ENCODE assay signal across 8 mouse cellular contexts in the genomic region with DNA sequence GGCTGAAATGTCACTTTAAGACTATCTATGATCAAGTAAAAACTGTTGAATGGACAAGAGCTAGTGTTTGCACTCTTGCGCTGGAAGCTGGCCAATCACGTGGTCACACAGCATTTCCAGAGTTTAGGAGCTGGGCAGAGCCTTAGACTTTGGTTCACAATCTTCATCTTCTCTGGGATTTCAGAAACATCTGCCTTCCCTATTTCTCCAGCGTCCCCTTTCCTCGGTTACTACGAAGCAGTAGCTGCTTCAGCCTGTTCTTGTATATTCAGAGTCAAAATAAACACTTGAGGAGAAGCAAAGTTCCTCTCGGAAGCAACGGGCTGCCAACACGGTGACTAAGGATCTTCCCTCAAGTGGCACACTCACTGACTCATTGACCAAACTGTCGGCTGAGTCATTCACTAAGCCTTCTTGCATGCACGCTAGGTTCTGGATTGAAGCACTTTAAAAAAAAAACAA. TPM values are rescaled to one million over a fixed set of nuclear protein-coding genes. Genes with fewer than 3 reads are reported as not detected.
DNase-seq lines count a peak whose midpoint lies in the region; TF ChIP-seq lines count a peak whose summit lies in the region.

No protein-coding gene starts in this region.

- H3K4me1 ChIP-seq in bone marrow, adult 2 months (ENCODE audit: control insufficient read depth, insufficient read depth, low read length), result peaks cover 4% of the 10 kb centered on the region; the same call in 1 of the 2 replicates
- H3K4me1 ChIP-seq in thymus, adult 2 months (replicated peaks; ENCODE audit: control insufficient read depth, insufficient read depth, low read length), result peaks cover 11% of the 10 kb centered on the region

- WGBS in bone marrow, adult 2 months, result 3% methylated on average over 10 of the region's 10 CpGs
- WGBS in macrophage (ENCODE audit: missing documents), result 5% methylated on average over 8 of the region's 10 CpGs
- 33% methylated on average over 10 of the region's 10 CpGs for WGBS in thymus, adult 2 months

- H3K4me3 ChIP-seq in bone marrow, adult 2 months (replicated peaks; ENCODE audit: control insufficient read depth, low read depth, low read length), result no peak overlapping the region
- peak overlapping the region; percentile 0; the same call in 1 of the 2 replicates for H3K4me3 ChIP-seq in macrophage (ENCODE audit: inconsistent target)
- no peak overlapping the region for H3K4me3 ChIP-seq in thymus, adult 2 months (ENCODE audit: control insufficient read depth, insufficient read depth, low read length)

- no peaks in the 10 kb centered on the region for H3K27me3 ChIP-seq in thymus, adult 2 months (ENCODE audit: control insufficient read depth, insufficient read depth, low read length)

- H3K79me2 ChIP-seq in macrophage (ENCODE audit: inconsistent target), result no peaks in the 10 kb centered on the region

- TF ChIP-seq CTCF in bone marrow, adult 2 months (IDR thresholded peaks at IDR 0.05; ENCODE audit: control insufficient read depth, insufficient read depth, low read length), result no peak
- no peak for TF ChIP-seq CTCF in thymus, adult 2 months (IDR thresholded peaks at IDR 0.05; ENCODE audit: borderline replicate concordance, control insufficient read depth, extremely low read depth, insufficient read depth, low read length, poor library complexity)

- H3K27ac ChIP-seq in bone marrow, adult 2 months (ENCODE audit: control insufficient read depth, insufficient read depth, low read depth, low read length, poor library complexity), result peak overlapping the region; percentile 36; the same call in 1 of the 2 replicates
- H3K27ac ChIP-seq in macrophage, result peak overlapping the region; percentile 91
- H3K27ac ChIP-seq in thymus, adult 2 months (ENCODE audit: control insufficient read depth, insufficient read depth, low read length), result no peak overlapping the region

- DNase-seq in MN1 (ENCODE audit: low spot score), result peak; percentile 80
- DNase-seq in heart, adult 9 months (ENCODE audit: low spot score in 2 of 2), result peak; percentile 61 to 74
- DNase-seq in kidney, postnatal 36 days, result peak; percentile 89 to 93
- peak; percentile 46 for DNase-seq in urinary bladder, adult 2 months (ENCODE audit: low spot score)
- DNase-seq in thymus, adult 2 months, result no peak
- DNase-seq in embryo, embryonic 10 days (ENCODE audit: low spot score), result no peak

- TF ChIP-seq POLR2A in bone marrow, adult 2 months (IDR thresholded peaks at IDR 0.05; ENCODE audit: borderline replicate concordance, control insufficient read depth, low read depth, low read length), result no peak
- TF ChIP-seq POLR2A in thymus, adult 2 months (IDR thresholded peaks at IDR 0.05; ENCODE audit: control insufficient read depth, extremely low read depth, insufficient read depth, low read length, poor library complexity), result no peak

- no peaks in the 10 kb centered on the region for H3K36me3 ChIP-seq in macrophage (ENCODE audit: inconsistent target)
- H3K36me3 ChIP-seq in thymus, adult 2 months (ENCODE audit: control insufficient read depth, insufficient read depth, low read length), result no peaks in the 10 kb centered on the region

RNA-seq across cellular contexts. Expression of gene Gsdme, which starts 8.9 kb away (rescaled TPM):
- polyA plus RNA-seq in bone marrow, adult 2 months (2011; ENCODE audit: insufficient read depth, insufficient read length, low replicate concordance, missing spikeins), result 4.7 and 16.1 TPM in 2 replicates
- total RNA-seq in macrophage (2018; cell fraction: chromatin; rRNA removed), result 1 to 10 TPM in 24 of 26 experiments, under 1 TPM in 2; 0.67 to 9.3 (median 3.3) TPM
- 1 to 10 TPM; 2.7 to 5.4 (median 4.1) TPM for total RNA-seq in macrophage (2018; cell fraction: cytosol; rRNA removed)
- 10 to 100 TPM in 1 of 26 experiments, 1 to 10 TPM in 25; 1.4 to 18.3 (median 3.7) TPM for total RNA-seq in macrophage (2018; cell fraction: nucleus; rRNA removed)
- polyA plus RNA-seq in macrophage (2018), result 3.0 to 13.4 TPM (median 4.4 TPM) in 3 replicates
- 4.1 and 5.2 TPM in 2 replicates for polyA plus RNA-seq in urinary bladder, adult 2 months (2012; rRNA removed)
- 0.59 and 0.89 TPM in 2 replicates for polyA plus RNA-seq in thymus, adult 2 months (2012; rRNA removed)

Comparison
In these comparisons a context has a peak if more than half of its experiments do, and no peak if none do; other contexts are left out.
1. DNase-seq: peak in MN1 (single experiment), heart, adult 9 months (2 of 2), kidney, postnatal 36 days (2 of 2) and urinary bladder, adult 2 months (single experiment); none in thymus, adult 2 months (single experiment) and embryo, embryonic 10 days (single experiment).